Mouse (Mus musculus) small intestine, adult 2 months (tissue): ENCODE data around the gene Bud23. TPM values are rescaled to one million over a fixed set of nuclear protein-coding genes. Genes with fewer than 3 reads are reported as not detected.
"Not testable (repeated sequence)": the region's sequence is repeated elsewhere in the genome, so short reads cannot be mapped to it uniquely, and the experiment has no call there.

Source experiments
- H3K27ac ChIP-seq: fragments of 200-500 bp; 2 replicates; pipeline ENCODE4 v1.5.1; 2012; ENCODE audit warnings: low read depth, low read length, control low read depth, inconsistent platforms; ENCODE audit not compliant: insufficient read depth
- H3K27me3 ChIP-seq: fragments of 200-500 bp; 2 replicates; pipeline ENCODE4 v1.6.1; 2012; ENCODE audit warnings: mild to moderate bottlenecking, moderate library complexity, low read length, inconsistent platforms; ENCODE audit not compliant: control insufficient read depth, insufficient read depth
- H3K36me3 ChIP-seq: fragments of 200-500 bp; 2 replicates; pipeline ENCODE4 v1.6.1; 2012; ENCODE audit warnings: mild to moderate bottlenecking, low read length, control low read depth, inconsistent platforms; ENCODE audit not compliant: control insufficient read depth, insufficient read depth
- H3K4me1 ChIP-seq: fragments of 200-500 bp; 2 replicates; pipeline ENCODE4 v1.6.1; 2012; ENCODE audit warnings: low read length, inconsistent platforms, mixed read lengths; ENCODE audit not compliant: control insufficient read depth, insufficient read depth, insufficient read length
- H3K4me3 ChIP-seq: fragments of 200-500 bp; 2 replicates; pipeline ENCODE4 v1.5.1; 2012; ENCODE audit warnings: low read depth, mild to moderate bottlenecking, control low read depth, inconsistent platforms, low read length, moderate library complexity
- CTCF ChIP-seq: fragments of 200-500 bp; IDR thresholded peaks from 2 replicates; pipeline ENCODE4 v1.5.1; 2012; ENCODE audit warnings: low read depth, mild to moderate bottlenecking, control low read depth, inconsistent platforms, low read length, moderate library complexity, mixed read lengths; ENCODE audit not compliant: insufficient replicate concordance, insufficient read length; ENCODE audit errors: extremely low read depth
- POLR2A ChIP-seq: fragments of 200-500 bp; IDR thresholded peaks from 2 replicates; pipeline ENCODE4 v1.6.1; 2012; ENCODE audit warnings: low read depth, mild to moderate bottlenecking, control low read depth, inconsistent platforms, low read length, moderate library complexity
- WGBS: fragments of 180-500 bp; shearing (Covaris S2); methylation state at CpG from one replicate; pipeline ENCODE4 v1.1.7; 2018; 5-methylcytosine and 5-hydroxymethylcytosine counted together
- polyA plus RNA-seq: library from polyadenylated mRNA; depleted of rRNA; stranded (reverse); fragments of >200 nt; gene quantifications from 2 replicates; pipeline ENCODE4 v1.2.3, GENCODE M21; 2012

Gene Bud23
- polyA plus RNA-seq, 1 experiment = 43.7 TPM

DNA sequence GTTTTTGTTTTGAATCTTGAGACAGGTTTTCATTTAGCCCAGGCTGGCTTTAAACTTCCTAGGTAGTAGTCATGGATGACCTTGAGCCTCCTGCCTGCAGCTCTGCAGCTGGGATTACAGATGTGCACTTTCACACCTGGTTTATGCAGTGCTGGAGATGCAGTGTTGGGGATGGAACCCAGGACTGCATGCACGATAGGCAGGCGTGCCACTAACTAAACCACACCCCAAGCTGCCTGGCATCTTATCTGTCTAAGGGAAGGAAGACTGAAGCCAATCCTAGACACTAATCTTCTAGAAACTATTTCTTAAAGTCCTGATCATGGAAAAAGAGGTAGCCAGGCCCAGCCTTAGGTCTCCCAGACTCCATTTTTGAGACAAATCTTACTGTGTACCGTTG is 5.7 kb upstream of the Bud23 start:
- TF ChIP-seq POLR2A (no peak), CTCF (no peak)
- Histone ChIP-seq H3K27me3 (no peaks in the 10 kb centered on the region), H3K36me3 (peaks cover 2% of the 10 kb centered on the region; the same call in 1 of the 2 replicates), H3K4me1 (peaks cover 4% of the 10 kb centered on the region; the same call in 1 of the 2 replicates), H3K27ac (no peak overlapping the region), H3K4me3 (no peak overlapping the region)
- 63% methylated on average over 3 of the region's 3 CpGs for WGBS

DNA sequence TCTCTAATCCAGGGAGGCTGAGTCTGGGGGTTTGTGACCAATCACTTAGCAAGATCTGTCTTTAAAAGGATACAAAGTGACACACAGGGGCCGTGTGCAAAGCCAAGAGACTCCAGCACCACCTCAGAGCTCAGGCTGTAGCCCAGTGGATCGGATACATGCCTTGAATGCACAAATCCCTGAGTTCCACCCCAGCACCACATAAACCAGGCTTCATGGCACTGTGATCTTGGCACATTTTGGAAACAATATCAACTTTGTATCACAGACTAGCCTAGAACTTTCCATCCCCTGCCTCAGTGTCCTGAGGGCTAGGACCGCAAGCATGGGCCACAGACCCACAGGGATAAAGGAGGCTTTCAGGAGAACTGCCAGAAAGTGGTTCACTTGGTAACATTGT is 1.2 kb upstream of the Bud23 start:
- WGBS = 92% methylated on average over 3 of the region's 3 CpGs
- H3K4me3 ChIP-seq = no peak overlapping the region
- no peak for TF ChIP-seq POLR2A
- no peak for TF ChIP-seq CTCF
- no peak overlapping the region for H3K27ac ChIP-seq
- peaks cover 2% of the 10 kb centered on the region; the same call in 1 of the 2 replicates for H3K36me3 ChIP-seq
- peaks cover 4% of the 10 kb centered on the region; the same call in 1 of the 2 replicates for H3K4me1 ChIP-seq
- no peaks in the 10 kb centered on the region for H3K27me3 ChIP-seq

DNA sequence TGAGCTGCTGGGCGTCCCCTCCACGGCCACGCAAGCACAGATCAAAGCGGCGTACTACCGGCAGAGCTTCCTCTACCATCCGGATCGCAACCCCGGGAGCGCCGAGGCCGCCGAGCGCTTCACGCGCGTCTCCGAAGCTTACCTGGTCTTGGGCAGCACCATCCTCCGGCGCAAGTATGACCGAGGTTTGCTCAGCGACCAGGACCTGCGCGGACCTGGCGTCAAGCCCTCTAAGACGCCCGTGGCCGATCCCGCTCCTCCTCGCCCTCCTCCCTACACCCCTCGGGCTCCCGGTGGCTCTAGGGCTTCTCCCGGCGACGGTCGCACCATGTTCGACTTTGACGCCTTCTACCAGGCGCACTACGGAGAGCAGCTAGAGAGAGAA is 385 bp downstream of the Bud23 start:
- H3K4me3 ChIP-seq = peak overlapping the region; percentile 84
- H3K4me1 ChIP-seq = peaks cover 4% of the 10 kb centered on the region; the same call in 1 of the 2 replicates
- no peaks in the 10 kb centered on the region for H3K27me3 ChIP-seq
- peak overlapping the region; percentile 51 for H3K27ac ChIP-seq
- TF ChIP-seq POLR2A (no peak), CTCF (no peak)
- under 1% methylated on average over 40 of the region's 40 CpGs for WGBS
- peaks cover 10% of the 10 kb centered on the region for H3K36me3 ChIP-seq

DNA sequence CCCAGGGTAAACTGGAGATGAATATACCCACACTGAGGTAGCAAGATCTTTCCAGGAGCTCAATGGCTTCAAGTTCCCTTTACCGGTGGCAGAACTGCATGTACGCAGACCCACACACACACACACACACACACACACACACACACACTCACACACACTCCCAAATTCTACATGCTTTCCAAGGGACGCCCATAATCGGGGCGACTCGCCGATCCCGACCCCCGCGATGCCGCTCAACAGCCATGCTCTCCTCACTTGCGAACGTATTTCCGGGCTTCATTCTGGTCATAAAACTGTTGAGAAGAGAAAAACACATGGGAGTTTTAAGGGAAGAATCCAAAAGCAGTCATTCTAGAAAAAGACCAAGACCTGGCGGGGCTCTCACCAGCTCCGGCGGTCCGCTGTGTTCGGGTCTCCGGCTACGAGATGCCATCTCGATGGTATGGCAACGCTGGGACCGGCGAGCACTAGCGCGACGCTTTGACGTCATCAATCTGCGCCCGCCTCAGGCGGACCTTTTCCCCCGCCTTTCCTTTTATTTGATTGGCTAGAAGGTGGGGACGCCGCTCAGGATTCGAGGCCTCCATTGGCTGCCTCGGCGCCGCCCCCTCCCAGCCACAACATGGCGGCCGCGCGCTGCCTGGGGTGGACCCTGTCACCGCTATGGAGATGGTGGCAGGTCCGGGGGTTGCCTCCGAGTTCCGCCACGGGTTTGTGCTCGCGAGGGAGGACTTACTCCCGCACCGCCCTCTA is 954 bp downstream of the Bud23 start, which contains the start of gene Dnajc30:
Gene Dnajc30, plus strand, starts transcription at position 574 of the 753 bp plus-strand sequence.
- H3K27me3 ChIP-seq = no peaks in the 10 kb centered on the region
- H3K36me3 ChIP-seq = peaks cover 10% of the 10 kb centered on the region
- peak within 1 kb of the TSS; percentile 84 for H3K4me3 ChIP-seq
- H3K27ac ChIP-seq = peak within 1 kb of the TSS; percentile 51
- TF ChIP-seq CTCF (no peak), POLR2A (peak; percentile 73)
- WGBS = under 1% methylated on average over 52 of the region's 52 CpGs
- peaks cover 4% of the 10 kb centered on the region; the same call in 1 of the 2 replicates for H3K4me1 ChIP-seq

DNA sequence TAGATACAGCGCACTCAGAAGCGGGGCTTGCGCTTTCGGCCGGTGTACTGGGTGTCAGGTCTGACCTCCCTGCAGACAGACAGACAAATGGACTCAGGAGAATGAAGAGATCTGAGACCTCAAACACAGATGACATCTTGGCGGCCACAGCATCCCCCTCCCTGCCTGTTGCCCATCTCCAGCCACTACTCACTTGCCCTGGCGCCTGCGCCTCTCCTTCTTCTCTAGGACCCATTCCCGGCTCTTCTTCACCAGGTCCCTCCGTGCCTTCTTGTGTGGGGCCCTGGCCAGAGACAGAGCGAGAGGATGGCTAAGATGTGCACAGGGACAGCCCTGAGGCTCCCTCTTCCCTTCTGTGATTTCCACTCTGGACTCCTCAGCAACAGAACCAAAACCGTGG is 11.4 kb downstream of the Bud23 start:
- Histone ChIP-seq H3K4me3 (no peak overlapping the region), H3K4me1 (no peaks in the 10 kb centered on the region), H3K36me3 (peaks cover 42% of the 10 kb centered on the region), H3K27ac (no peak overlapping the region), H3K27me3 (no peaks in the 10 kb centered on the region)
- 88% methylated on average over 12 of the region's 12 CpGs for whole genome bisulfite sequencing
- TF ChIP-seq POLR2A = no peak
- no peak for TF ChIP-seq CTCF

DNA sequence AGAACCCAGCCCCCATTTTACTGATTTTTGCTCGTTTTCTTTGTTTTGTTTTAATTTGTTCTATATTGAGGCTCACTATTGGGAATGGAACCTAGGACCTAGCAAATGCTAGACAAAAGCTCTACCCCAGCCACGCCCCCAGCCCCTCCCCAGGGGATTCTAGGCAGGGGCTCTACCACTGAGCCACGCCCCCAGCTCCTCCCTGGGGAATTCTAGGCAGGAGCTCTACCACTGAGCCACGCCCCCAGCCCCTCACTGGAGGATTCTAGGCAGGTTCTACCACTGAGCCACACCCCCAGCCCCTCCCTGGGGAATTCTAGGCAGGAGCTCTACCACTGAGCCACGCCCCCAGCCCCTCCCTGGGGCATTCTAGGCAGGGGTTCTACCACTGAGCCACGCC is 15.5 kb downstream of the Bud23 start:
- H3K27ac ChIP-seq, H3K27me3 ChIP-seq, H3K4me1 ChIP-seq, H3K4me3 ChIP-seq: not testable (repeated sequence)
- H3K36me3 ChIP-seq = peaks cover 15% of the 10 kb centered on the region
- 97% methylated on average over 6 of the region's 6 CpGs for WGBS

DNA sequence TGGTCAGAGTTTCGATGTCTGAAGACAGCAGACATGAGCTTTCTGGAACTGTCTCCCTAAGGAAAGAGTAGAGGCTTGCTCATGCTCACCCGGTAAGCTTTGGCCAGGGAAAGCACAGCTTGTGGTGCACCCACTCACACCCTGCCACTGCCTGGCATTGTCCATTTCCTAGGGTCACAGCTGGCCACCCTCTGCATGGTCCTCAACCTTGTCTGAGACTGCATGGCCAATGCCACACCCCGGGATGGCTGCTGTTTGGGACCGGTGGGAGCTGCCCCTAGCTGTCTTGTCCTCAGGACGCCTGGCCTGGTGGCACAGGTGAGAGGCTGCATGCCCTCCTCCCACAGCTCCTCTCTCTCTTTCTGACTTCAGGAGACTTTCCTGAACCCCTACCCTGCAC is 16.2 kb downstream of the Bud23 start:
- Histone ChIP-seq H3K36me3 (peaks cover 8% of the 10 kb centered on the region), H3K4me1 (no peaks in the 10 kb centered on the region), H3K27me3 (no peaks in the 10 kb centered on the region), H3K4me3 (no peak overlapping the region), H3K27ac (no peak overlapping the region)
- no peak for TF ChIP-seq CTCF
- TF ChIP-seq POLR2A = no peak
- WGBS = 88% methylated on average over 5 of the region's 5 CpGs
